ENCODE assay signal across 9 mouse cellular contexts in the genomic region with DNA sequence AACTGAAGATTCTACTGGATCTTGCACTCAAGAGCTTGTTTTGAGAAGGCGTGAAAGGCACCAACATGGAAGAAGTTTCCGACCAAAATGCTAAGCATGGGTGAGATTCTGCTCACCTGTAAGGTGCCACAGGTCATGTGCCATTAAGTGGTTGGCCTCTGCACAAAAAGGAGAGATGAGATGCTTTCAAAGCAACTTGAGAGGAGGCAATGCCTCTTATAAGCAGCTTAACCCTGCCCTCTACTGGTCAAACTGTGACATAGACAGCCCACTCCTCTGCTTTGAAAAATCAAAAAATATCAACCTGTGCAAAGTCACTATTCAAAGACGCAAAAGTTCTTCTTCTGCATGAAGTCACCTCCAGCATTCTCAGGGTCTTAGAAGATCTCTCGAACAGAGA. TPM values are rescaled to one million over a fixed set of nuclear protein-coding genes. Genes with fewer than 3 reads are reported as not detected.
A peak's percentile ranks its signal among the peaks of the same experiment; 100 is the strongest.
DNase-seq lines count a peak whose midpoint lies in the region; ATAC-seq and TF ChIP-seq lines count a peak whose summit lies in the region.
"Had no signal": no experiment of that assay in that cellular context is flagged by ENCODE, and none has a peak within 500 bp of the region (broad histone marks: within the 10 kb centered on the region; RNA-seq: fewer than 3 reads in every experiment).

No protein-coding gene starts in this region.

- H3K27me3 ChIP-seq in hindbrain, postnatal 0 days (ENCODE audit: insufficient read depth, low read length): no peaks in the 10 kb centered on the region
- H3K27me3 ChIP-seq: hindbrain, embryonic 15.5 days had no signal

- H3K4me2 ChIP-seq in hindbrain, postnatal 0 days (ENCODE audit: low read depth, low read length): no peak overlapping the region
- H3K4me2 ChIP-seq: hindbrain, embryonic 15.5 days had no signal

- peak; percentile 42; the same call in 1 of the 2 replicates for ATAC-seq in common myeloid progenitor, adult 5-6 weeks (replicated peaks; ENCODE audit: low read depth, poor library complexity, severe bottlenecking)
- peak; percentile 57; the same call in 1 of the 2 replicates for ATAC-seq in hindbrain, postnatal 0 days

- H3K4me1 ChIP-seq in lung, adult 2 months (ENCODE audit: control insufficient read depth, insufficient read depth, low read length): peaks cover 13% of the 10 kb centered on the region
- H3K4me1 ChIP-seq in hindbrain, postnatal 0 days (ENCODE audit: insufficient read depth, low read length): peaks cover 3% of the 10 kb centered on the region; the same call in 1 of the 2 replicates

- H3K27ac ChIP-seq in hindbrain, postnatal 0 days: no peak overlapping the region
- H3K27ac ChIP-seq: hindbrain, embryonic 15.5 days had no signal

- no peak for TF ChIP-seq POLR2A in lung, adult 2 months (IDR thresholded peaks at IDR 0.05; ENCODE audit: borderline replicate concordance, extremely low read depth, low read depth, low read length)

- WGBS in lung, adult 2 months: 47% methylated on average over 4 of the region's 4 CpGs
- WGBS in hindbrain, postnatal 0 days: 44% methylated on average over 4 of the region's 4 CpGs

- H3K9me3 ChIP-seq in hindbrain, postnatal 0 days (ENCODE audit: low read length): no peaks in the 10 kb centered on the region
- H3K9me3 ChIP-seq: hindbrain, embryonic 15.5 days had no signal

- H3K36me3 ChIP-seq in hindbrain, postnatal 0 days (ENCODE audit: insufficient read depth, low read length): 0 out of 2 replicates have a peak, but pooled peaks cover 4% of the 10 kb centered on the region
- H3K36me3 ChIP-seq: hindbrain, embryonic 15.5 days had no signal

- H3K4me3 ChIP-seq in lung, adult 2 months (replicated peaks; ENCODE audit: extremely low read depth, low read depth, low read length): no peak overlapping the region
- H3K4me3 ChIP-seq in hindbrain, postnatal 0 days (ENCODE audit: low read length): no peak overlapping the region
- H3K4me3 ChIP-seq: hindbrain, embryonic 15.5 days had no signal

- DNase-seq in cerebellum, postnatal 14 days: peak; percentile 25 to 36
- no peak for DNase-seq in cerebellum, adult 9-11 months
- DNase-seq in lung, adult 2 months: no peak
- DNase-seq in lung, postnatal 25 days (ENCODE audit: low spot score): no peak
- DNase-seq in hindbrain, postnatal 0 days (ENCODE audit: low spot score): peak; percentile 80
- peak; percentile 26 to 38 for DNase-seq in natural killer cell, adult 2 months (ENCODE audit: low spot score in 2 of 2)
- no peak for DNase-seq in spleen, adult 18-20 months

- H3K9ac ChIP-seq in hindbrain, postnatal 0 days (replicated peaks; ENCODE audit: low read length): no peak overlapping the region
- H3K9ac ChIP-seq: hindbrain, embryonic 15.5 days had no signal

- peak; percentile 44; the same call in 1 of the 2 replicates for TF ChIP-seq CTCF in lung, adult 2 months (IDR thresholded peaks at IDR 0.05; ENCODE audit: insufficient read depth, low read length)
- peak; percentile 90 for TF ChIP-seq CTCF in hindbrain, postnatal 0 days (IDR thresholded peaks at IDR 0.05; ENCODE audit: low read depth)

RNA-seq across cellular contexts. Expression of a gene that starts 6.3 kb away (rescaled TPM):
- polyA plus RNA-seq in lung, adult 2 months (2012; rRNA removed): 103 and 125 TPM in 2 replicates
- total RNA-seq in common myeloid progenitor, adult 5-6 weeks (2017): 137 and 143 TPM in 2 replicates
- total RNA-seq in hindbrain, postnatal 0 days (2014; rRNA removed): 41.7 and 98.6 TPM in 2 replicates
- 93.6 and 95.7 TPM in 2 replicates for polyA plus RNA-seq in hindbrain, postnatal 0 days (2015; fragmentation: Nextera tagmentation; extraction: Ambion mirVana)

Comparison
In these comparisons a context has a peak if more than half of its experiments do, and no peak if none do; other contexts are left out.
1. DNase-seq: peak in cerebellum, postnatal 14 days (2 of 2), hindbrain, postnatal 0 days (single experiment) and natural killer cell, adult 2 months (2 of 2); none in cerebellum, adult 9-11 months (single experiment), lung, adult 2 months (single experiment), lung, postnatal 25 days (single experiment) and spleen, adult 18-20 months (0 of 2).